Mouse (Mus musculus) right cerebral cortex, adult 18-20 months (tissue): ENCODE measurements around the gene Ist1.

ENCODE experiments used
- DNase-seq: peaks from one replicate; pipeline ENCODE4 v3.0.0; 2022; ENCODE audit warnings: mixed read lengths

Ist1 gene

DNA sequence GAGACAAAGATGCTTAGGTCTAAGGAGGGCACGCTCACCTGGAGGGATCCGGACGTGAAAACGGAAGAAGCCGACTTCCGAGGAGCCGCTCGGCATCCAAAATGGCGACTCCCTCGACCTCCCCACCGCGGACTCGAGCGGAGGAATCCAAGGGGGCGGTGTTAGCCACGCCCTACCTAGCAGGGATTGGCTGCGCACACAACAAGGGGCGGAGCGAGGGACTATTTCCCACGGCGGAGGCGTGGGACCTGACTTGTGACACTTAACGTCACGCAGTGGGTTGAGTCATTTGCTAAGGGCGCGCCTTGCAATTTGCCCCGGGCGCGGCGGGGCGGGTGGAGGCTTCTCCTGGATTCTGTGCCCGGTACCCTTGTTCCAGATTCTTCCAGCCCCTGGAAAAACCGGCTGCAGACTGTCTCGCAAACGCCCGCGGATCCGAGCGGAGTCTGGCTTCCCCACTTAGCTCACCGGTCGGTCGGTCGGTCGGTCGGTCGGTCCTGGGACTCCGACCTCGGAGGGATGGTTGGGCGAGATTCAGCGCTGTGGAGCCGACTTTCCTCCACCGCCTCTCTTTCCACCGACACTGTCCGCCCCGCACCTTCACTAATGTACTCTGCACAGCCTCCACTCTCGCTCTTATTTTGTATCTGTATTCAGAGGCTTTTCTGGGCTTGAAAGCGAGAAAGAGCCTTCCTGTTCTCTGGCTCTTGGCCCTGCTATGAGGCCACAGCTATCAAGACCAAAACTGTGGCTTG lies at the start of gene Ist1:
Gene Ist1, minus strand, starts transcription at position 115 of the 755 bp plus-strand sequence.
- DNase-seq = peak; percentile 98

GRCm38 (mm10) chr8:109738049-109738380 lies 45.0 kb upstream of the Ist1 start:
- DNase-seq = no peak

GRCm38 (mm10) chr8:109737237-109738048 lies 44.4 kb upstream of the Ist1 start, which contains the start of gene Atxn1l:
TSS of gene Atxn1l (minus strand) at chr8:109737739.
- peak; percentile 81 for DNase-seq

DNA sequence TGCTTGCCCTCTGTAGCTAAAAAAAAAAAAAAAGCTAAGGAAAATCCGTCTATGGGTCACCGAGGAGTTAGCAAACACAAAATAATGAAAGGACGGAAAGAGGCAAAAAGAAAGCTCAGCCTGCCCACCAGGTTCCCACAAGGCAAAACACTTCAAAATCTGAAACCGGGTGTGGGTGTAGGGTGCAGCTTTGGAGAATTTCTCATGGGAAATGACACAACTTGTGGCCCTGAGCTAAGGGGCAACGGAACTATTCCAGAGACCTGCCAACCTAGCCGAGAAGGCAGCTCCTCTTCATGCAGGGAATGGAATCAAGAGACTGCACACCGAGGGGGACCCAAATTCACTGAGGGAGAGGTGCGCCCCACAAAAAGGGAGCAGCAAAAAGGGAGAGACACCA lies 43.8 kb upstream of the Ist1 start:
- DNase-seq = no peak

- no peak for DNase-seq
Observed at GRCm38 (mm10) chr8:109734018-109734417, 41.0 kb upstream of the Ist1 start.

- DNase-seq = no peak
Observed at GRCm38 (mm10) chr8:109731012-109731411, 38.0 kb upstream of the Ist1 start.

- no peak for DNase-seq
Observed at GRCm38 (mm10) chr8:109725106-109725505, 32.0 kb upstream of the Ist1 start.

- DNase-seq = no peak
Observed at GRCm38 (mm10) chr8:109714961-109715360, 21.9 kb upstream of the Ist1 start.

DNA sequence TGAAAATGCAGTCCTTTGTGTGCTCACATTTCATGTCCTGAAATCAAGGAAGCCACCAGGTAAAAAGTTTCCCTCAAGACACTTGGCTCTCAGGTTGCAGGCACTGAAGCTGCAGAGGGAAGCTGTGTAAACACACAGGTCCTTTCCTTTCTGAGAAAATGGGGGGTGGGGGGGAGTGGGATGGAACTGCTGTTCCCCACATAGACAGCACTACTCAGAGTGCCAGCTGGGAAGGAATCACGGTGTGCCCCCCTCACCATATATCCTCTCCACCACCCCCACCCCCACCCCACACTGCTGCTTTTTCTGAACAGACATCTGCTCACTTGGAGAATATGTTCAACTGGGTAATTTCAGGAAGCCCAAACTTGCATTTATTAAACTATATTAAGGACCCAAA lies 19.5 kb upstream of the Ist1 start:
- no peak for DNase-seq

- DNase-seq = no peak
Observed at GRCm38 (mm10) chr8:109707921-109708320, 14.9 kb upstream of the Ist1 start.

- peak; percentile 77 for DNase-seq
Observed at GRCm38 (mm10) chr8:109706874-109707237, 13.8 kb upstream of the Ist1 start.

- no peak for DNase-seq
Observed at GRCm38 (mm10) chr8:109706076-109706873, 13.2 kb upstream of the Ist1 start.

DNA sequence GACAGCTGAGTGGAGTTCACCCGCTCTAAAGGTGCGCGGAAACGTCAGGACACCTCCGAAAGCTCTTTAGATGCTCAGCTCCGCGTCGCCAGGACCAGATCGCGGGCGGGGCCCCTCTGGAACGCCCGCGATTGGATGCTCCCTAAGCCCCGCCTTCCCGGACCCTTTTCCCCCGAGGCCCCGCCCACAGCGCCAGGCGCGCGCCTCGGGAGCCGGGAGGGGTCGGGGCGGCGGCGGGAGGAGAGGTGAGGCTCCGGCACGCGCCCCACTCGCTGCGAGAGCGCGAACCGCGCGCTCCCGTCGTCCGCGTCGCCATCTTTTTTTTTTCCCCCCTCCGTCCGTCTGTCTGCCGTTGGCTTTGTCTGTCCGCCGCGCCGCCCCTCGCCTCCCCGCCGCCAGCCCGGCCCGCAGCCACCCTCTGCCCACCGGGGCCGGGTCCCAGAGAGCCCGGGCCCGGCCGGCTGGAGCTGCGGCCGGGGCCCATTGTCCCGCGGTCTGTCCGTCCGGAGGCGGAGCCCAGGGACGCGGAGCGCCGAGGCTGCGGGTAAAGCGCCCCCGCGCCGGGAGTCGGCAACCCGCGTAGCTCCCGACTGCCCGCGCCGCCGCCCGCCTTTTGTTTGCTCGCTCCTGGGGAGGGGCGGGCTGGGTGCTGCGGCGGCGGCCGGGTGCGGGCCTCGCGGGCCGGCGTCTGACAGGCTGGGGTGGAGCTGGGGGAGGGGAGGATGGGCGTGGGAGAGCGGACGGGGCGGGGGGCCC lies 12.4 kb upstream of the Ist1 start, which contains the start of gene Zfp821:
Gene Zfp821, plus strand, starts transcription at position 227 of the 756 bp plus-strand sequence.
- DNase-seq = peak; percentile 97

DNA sequence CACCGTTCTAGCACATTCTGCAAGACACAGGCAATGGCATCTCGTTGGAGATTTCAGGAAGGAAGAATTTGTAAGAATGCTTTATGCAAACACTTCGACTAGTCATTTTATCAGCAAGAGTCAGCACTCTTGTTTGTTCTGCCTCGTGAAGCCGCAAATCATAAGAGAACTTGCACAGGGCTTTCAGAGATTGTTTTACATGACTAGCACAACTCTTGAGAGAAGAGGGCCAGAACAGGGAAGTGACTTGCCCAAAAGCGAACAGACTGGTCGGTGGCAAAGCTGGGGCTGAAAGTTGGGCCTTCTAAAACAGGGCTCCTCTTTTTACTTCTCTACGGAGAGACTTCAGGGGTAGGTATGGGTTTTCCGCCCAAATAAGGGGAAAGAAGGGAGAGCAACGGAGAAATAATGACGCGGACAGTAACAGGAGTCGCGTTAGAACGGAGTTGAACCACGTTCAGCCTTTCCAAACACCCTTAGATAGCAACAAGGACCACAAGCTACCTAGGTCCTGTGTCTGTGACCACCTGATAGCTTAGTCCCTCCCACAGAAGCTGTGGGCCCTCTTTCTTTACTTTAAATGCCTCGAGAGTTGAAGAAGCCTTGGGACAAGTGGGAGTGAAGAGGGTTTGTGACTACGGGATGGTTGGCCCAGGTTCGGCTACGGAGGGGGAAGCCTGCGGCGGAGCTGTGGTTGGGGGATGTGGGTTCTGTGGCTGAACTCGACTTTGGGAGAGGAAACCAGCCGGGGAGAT lies 11.7 kb upstream of the Ist1 start:
- no peak for DNase-seq

GRCm38 (mm10) chr8:109698477-109698876 lies 5.4 kb upstream of the Ist1 start:
- DNase-seq = no peak

DNA sequence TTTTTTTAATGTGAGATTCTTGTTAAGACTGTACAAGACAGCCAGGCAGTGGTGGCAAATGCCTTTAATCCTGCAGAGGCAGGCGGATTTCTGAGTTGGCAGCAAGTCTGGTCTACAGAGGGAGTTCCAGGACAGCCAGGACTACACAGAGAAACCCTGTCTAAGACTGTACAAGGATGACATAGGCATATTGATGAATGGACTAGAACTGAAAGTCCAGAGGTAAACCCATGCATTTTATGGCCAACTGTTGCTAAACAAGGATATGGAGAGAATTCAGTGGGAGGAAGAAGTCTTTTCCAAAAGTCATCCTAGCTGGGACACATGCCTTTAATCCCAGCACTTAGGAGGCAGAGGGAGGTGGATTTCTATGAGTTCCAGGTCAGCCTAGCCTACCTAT lies 4.7 kb upstream of the Ist1 start:
- DNase-seq = no peak

- DNase-seq = no peak
Observed at GRCm38 (mm10) chr8:109694154-109694553, 1.1 kb upstream of the Ist1 start.

DNA sequence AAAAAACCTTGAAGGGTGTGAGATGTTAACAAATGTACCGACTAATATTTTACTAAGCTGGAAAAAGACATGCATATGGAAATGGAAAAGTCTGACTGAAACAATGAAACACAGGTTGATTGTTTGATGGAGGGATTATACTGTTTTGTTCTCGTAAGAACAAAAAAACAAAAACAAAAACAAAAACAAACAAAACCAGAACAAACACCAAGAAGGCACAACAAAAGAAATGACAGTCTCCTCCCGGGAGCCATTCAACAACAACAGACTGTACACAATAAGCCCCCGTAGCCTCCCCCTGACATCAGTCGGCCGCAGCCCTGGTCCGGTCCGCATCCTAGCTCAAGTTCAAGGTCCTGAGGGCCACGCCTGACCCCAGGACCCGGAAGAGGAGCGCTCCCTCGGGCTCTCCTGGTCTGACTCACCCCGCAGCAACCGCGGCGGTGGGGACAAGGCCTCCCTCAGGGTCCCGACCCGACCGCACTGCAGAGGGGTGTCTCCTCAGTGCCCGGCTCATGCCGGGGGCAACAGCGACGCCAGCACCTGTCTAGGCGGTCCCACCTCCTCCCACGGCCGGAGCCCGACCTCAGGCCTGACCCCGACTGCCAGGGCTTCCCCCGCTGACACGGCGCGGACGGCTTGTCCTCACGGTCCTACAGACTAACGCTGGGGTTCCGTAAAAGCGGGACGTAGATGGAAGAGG lies 466 bp downstream of the Ist1 start:
- DNase-seq = no peak

DNA sequence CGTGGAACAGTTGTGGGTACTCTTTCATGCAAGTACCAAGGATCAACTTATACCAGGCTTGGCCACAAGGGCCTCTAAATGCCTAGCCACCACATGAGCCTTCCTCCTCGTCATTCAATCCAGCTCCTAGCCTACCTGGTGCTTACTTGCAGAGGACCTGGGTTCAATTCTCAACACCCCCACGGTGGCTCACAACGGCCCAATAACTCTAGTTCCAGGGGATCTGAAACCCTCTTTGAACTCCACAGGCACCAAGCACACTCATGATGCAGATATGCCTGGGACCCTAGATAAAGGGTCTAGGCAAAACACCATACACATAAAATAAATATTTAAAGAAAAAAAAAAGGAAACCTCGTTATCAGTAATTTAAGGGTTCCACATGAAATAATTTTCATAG lies 1.3 kb downstream of the Ist1 start:
- no peak for DNase-seq

DNA sequence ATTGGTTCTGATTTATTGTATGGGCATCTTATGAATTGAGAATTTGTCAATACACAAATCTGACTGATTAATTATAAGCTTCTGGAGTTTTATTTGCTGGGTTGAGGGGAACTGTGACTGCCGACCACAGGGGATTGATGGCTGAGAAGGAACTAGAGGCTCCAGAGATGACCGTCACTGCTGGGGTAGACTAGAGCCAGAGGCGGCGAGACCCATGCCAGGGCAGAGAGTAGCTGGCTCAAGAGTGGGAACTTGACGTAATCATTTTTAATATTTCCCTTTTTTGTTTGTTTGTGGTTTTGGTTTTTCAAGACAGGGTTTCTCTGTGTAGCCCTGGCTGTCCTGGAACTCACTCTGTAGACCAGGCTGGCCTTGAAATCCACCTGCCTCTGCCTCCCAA lies 5.8 kb downstream of the Ist1 start:
- no peak for DNase-seq

DNA sequence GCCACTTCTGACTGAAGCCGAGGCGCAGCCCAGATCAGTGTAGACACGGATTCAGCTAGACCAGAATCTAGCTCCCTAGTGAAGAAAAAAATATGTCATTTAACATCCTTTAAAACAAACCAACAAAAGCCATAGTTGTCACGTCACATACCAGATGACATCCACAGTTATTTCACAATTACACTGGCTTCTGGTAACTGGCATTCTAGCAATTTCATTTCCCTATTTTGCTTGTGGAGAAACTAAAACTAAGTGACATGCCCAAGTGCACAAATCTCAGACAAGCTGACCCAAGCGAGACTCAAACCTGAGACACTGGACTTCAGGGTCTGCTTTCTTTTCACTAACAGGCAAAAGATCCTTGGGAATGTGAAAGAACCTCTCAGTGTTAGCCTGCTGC lies 10.9 kb downstream of the Ist1 start:
- no peak for DNase-seq
